Mouse (Mus musculus): ENCODE data around the gene Cdc42ep1.
A peak's percentile ranks its signal among the peaks of the same experiment; 100 is the strongest.

The Cdc42ep1 gene

DNA sequence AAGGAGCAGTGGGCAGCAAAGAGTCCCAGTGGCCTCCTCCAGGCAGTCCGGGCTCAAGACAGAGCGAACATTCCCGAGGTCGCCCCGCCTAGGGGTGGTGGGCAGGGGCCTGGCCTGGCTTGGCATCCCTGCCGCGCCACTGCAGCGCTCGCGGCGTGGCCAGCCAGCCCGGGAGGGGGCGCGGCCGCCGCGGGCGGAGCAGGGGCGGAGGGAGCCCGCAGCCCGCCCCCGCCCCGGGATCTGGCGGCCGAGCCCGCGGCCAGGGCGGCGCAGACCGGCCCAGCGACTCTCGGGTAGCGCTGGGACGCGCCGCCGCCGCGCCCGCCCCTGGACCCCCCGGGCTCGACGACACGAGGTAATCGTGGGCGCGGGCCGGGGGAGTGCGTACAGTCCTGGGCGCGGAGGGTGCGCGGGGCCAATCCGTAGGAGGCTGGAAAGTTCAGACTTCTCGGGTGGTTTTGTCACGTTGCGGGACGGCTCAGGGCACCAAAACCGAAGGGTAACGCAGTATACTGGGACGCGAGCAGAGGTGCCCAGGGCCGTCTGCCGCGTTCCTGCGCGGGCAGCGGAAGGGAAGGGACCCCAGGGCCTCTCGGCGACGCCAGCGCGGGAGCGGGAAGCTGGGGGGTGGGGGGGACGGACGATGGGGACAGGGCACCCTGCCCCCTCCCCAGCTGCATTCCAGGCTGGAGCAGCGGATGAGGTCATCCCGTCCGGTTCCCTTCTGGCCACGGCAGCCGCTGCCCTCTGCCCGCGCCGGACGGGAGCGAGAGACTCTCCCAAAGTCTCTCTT lies at the start of gene Cdc42ep1:
Gene Cdc42ep1 (plus strand): TSS at position 254 of the 793 bp plus-strand sequence.
- no peak for DNase-seq (ENCODE audit: low spot score in 2 of 2)

- no peak for DNase-seq (ENCODE audit: low spot score in 2 of 2)
Observed at GRCm38 (mm10) chr15:78796196-78797059, 46.0 kb upstream of the Cdc42ep1 start.

GRCm38 (mm10) chr15:78797060-78797329 lies 45.4 kb upstream of the Cdc42ep1 start:
- DNase-seq (ENCODE audit: low spot score in 2 of 2), result no peak

GRCm38 (mm10) chr15:78799029-78799428 lies 43.4 kb upstream of the Cdc42ep1 start:
- DNase-seq (ENCODE audit: low spot score in 2 of 2), result no peak

DNA sequence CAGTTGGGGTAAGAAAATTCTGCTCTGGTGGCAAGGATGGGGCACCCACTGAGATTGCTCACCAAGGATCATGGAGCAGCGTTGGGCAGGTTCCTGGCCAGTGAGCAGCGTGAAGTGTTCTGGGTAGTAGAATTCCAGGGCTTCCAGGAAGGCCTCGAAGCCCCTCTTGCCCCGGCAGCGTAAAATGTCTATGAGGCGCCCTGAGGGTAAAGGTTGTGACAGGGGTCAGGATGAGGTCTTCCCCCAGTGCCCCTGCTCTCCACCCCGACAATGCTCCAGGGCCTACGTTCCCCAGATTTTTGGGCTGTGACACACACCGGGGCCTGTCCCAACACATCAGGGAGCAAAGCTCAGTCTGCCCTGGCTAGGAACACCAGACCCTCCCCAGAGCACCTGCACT lies 40.9 kb upstream of the Cdc42ep1 start:
- no peak for DNase-seq (ENCODE audit: low spot score in 2 of 2)

- no peak for DNase-seq (ENCODE audit: low spot score in 2 of 2)
Observed at GRCm38 (mm10) chr15:78801971-78802741, 40.3 kb upstream of the Cdc42ep1 start.

- no peak for DNase-seq (ENCODE audit: low spot score in 2 of 2)
Observed at GRCm38 (mm10) chr15:78802776-78803391, 39.5 kb upstream of the Cdc42ep1 start, which contains the start of gene Card10. TSS of gene Card10 (minus strand) at chr15:78803042.

GRCm38 (mm10) chr15:78803499-78803900 lies 38.9 kb upstream of the Cdc42ep1 start:
- no peak for DNase-seq (ENCODE audit: low spot score in 2 of 2)

DNA sequence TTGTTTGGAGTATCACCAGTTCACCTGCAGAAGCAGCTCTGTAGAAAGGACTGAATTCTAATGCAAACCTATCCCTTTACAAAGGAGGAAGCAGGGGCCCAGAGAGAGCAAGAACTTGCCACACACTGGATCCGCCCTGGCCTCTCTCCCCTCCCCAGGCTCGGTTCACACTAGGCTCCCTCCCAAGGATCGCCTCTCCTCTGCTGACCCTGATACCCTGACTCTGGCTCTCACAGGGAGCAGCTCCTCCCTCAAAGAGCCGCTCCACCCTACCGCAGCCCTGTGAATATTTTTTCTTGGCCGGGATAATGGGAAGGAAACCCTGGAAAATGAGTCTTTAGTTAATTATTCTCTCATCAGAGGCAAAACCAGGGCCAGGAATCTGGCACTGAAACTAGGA lies 38.1 kb upstream of the Cdc42ep1 start:
- DNase-seq (ENCODE audit: low spot score in 2 of 2), result no peak

DNA sequence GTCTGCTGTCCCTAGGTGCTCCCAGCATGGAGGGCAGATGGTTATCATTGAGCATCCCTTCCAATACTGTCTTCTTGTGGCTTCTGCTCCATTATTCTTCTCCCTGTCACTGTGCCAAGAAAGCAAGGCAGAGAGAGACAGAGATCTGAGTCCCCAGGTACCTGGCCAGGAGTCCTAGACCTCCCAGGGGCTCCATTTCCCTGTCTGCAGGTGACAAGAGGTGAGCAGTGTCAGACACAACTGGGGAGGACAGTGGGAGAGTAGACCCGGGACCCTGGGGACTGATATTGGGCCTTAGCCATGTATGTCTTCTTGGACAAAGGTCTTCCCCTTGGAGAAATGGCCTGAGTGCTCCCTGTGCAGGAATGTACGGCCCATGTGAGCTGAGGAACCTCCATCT lies 37.1 kb upstream of the Cdc42ep1 start:
- no peak for DNase-seq (ENCODE audit: low spot score in 2 of 2)

GRCm38 (mm10) chr15:78806614-78807013 lies 35.8 kb upstream of the Cdc42ep1 start:
- DNase-seq (ENCODE audit: low spot score in 2 of 2), result no peak

- DNase-seq (ENCODE audit: low spot score in 2 of 2), result no peak
Observed at GRCm38 (mm10) chr15:78807141-78807540, 35.3 kb upstream of the Cdc42ep1 start.

DNA sequence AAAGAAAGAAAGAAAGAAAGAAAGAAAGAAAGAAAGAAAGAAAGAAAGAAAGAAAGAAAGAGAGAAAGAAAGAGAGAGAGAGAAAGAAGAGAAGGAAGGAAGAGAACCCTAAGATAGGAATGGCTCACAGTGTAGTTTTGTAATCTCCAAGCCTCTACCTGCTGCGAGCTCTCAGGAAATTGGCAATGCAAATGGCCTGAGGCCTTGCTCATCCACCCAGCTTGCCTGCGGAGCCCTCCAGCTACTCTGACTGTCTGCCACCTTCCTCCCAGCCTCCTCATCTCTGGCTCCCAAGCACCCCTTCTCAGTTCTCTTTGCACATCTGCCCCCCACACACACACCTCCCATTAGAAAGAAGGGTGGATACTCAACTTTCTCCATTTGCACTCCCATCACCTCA lies 33.4 kb upstream of the Cdc42ep1 start:
- no peak for DNase-seq (ENCODE audit: low spot score in 2 of 2)

- DNase-seq (ENCODE audit: low spot score in 2 of 2), result no peak
Observed at GRCm38 (mm10) chr15:78809739-78810138, 32.7 kb upstream of the Cdc42ep1 start.

DNA sequence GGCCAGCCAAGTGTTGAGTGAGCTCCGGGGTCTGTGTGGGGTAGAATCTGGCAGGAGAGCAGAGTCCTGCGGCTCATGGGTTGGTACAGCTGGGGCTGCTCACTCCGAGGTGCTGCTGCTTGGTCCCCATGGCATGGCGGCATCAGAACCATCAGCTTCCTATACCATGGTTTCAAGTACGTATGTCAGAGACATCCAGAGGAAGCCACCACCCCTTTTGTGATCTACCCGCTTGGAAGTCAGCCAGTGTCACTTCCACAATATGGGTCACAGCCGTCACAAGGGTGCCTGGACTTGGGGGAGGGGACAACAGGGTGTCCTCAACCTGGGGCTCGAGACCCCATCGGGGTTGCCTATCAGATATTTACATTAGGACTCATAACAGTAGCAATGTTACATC lies 32.3 kb upstream of the Cdc42ep1 start:
- no peak for DNase-seq (ENCODE audit: low spot score in 2 of 2)

DNA sequence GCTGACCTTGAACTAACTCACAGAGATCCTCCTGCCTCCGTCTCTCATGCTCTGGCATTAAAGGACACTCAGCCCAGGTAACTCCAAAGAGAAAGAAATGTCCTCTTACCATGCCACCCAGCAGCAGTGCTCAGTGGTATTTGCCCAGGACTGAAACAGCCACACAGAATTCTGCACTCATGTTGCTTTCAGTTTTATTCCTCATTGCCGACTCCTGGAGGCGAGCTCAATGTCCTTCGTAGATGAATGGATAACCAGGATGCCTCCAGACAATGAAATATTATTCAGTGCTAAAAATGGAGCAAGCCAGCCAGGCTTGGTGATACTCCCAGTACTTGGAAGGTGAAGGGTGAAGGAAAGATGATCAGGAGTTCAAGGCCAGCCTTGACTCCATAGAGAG lies 28.8 kb upstream of the Cdc42ep1 start:
- DNase-seq (ENCODE audit: low spot score in 2 of 2), result no peak

- DNase-seq (ENCODE audit: low spot score in 2 of 2), result peak; percentile 21 to 34
Observed at GRCm38 (mm10) chr15:78815314-78816073, 26.9 kb upstream of the Cdc42ep1 start.

DNA sequence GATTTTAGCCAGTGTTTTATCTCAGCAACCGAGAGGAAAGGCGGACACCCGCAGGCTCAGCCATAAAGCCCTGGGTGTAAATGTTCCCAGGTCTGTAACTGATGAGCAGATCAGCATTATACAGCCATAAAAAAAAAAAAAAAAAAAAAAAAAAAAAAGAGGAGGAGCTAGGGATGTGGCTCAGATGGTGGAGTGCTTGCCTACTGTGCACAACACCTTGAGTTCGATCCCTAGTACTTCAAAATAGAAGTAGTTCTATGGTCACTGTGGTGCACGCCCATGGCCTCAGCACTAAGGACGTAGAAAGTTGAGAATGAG lies 26.4 kb upstream of the Cdc42ep1 start:
- no peak for DNase-seq (ENCODE audit: low spot score in 2 of 2)

- DNase-seq (ENCODE audit: low spot score in 2 of 2), result peak; percentile 41 to 50
Observed at GRCm38 (mm10) chr15:78826213-78827204, 15.9 kb upstream of the Cdc42ep1 start.

- no peak for DNase-seq (ENCODE audit: low spot score in 2 of 2)
Observed at GRCm38 (mm10) chr15:78828315-78828714, 14.1 kb upstream of the Cdc42ep1 start.

Data from spleen, postnatal 36 days (tissue).